Mouse (Mus musculus) brown adipose tissue, adult 24 weeks (tissue): Measurements from ENCODE around the gene Arih2. TPM values are rescaled to one million over a fixed set of nuclear protein-coding genes. Genes with fewer than 3 reads are reported as not detected.

ENCODE experiments used
- H3K27ac ChIP-seq: fragments of 200-500 bp; replicated peaks from 2 replicates; pipeline ENCODE4 v1.5.1; 2012; ENCODE audit warnings: low read depth, mild to moderate bottlenecking, low read length
- H3K4me1 ChIP-seq: fragments of 200-500 bp; 2 replicates; pipeline ENCODE4 v1.6.1; 2012; ENCODE audit warnings: low read length, mixed read lengths; ENCODE audit not compliant: control insufficient read depth, insufficient read depth, insufficient read length
- H3K4me3 ChIP-seq: fragments of 200-500 bp; 2 replicates; pipeline ENCODE4 v1.5.1; 2012; ENCODE audit warnings: low read depth, mild to moderate bottlenecking, low read length, moderate library complexity; ENCODE audit not compliant: insufficient read depth
- polyA plus RNA-seq: library from polyadenylated mRNA; stranded (reverse); fragments of >200 nt; gene quantifications from 2 replicates; pipeline ENCODE4 v1.2.4, GENCODE M21; 2012; ENCODE audit not compliant: missing spikeins, insufficient read depth, insufficient read length

Gene Arih2
- polyA plus RNA-seq, 1 experiment = 29.8 TPM

- H3K4me1 ChIP-seq = peaks cover 13% of the 10 kb centered on the region
- peak overlapping the region; percentile 78 for H3K27ac ChIP-seq
- peak overlapping the region; percentile 79 for H3K4me3 ChIP-seq
Measured at GRCm38 (mm10) chr9:108565881-108566814, 83.0 kb downstream of the Arih2 start.

GRCm38 (mm10) chr9:108564131-108564530, 85.1 kb downstream of the Arih2 start:
- Histone ChIP-seq H3K4me3 (no peak overlapping the region), H3K27ac (no peak overlapping the region), H3K4me1 (peaks cover 8% of the 10 kb centered on the region)

DNA sequence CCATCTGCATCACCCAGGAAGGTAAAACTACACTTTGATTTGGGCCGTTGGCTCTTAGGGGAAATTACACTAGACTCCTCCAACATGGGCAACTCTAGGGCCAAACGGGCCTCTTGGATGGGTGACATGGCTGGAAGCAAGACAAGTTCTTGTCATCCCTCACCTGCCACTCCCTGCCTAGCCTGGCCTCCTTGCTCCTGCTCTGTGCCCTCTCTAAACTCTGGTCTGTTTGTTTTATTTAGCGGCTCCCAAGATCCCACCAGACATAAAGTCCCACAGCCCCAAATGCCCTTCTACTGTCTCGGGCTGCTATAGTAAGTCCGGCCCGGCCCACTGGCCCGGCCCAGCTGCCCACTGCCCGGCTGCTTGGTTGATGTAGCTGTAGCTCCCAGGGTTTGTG, 85.5 kb downstream of the Arih2 start:
- no peak overlapping the region for H3K27ac ChIP-seq
- peaks cover 7% of the 10 kb centered on the region for H3K4me1 ChIP-seq
- H3K4me3 ChIP-seq = no peak overlapping the region

DNA sequence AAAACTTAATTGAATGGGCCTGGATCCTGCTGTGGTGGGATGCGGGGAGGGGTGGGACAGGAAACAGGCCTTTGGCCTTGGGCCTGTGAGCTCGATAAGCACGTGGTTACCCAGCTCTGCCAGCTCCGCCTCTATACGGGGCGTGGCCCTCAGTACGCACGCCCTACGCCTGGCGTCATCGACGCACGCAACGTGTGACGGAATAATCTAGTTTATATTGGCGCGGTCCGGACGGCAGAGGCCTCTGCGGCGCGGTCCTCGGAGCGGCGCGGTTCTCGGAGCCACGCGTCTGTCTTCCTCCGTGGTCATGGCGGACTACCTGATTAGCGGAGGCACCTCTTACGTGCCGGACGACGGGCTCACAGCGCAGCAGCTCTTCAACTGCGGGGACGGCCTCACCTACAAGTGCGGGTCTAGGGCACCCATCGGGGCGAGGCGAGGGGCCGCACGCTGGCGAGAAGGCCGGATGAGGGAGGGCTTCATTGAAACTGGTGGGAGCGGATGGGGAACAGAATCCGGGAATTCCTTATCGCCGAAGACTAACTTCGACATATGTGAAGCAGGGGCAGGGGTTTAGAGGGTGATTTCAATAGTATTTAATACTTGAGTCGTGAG, 88.9 kb downstream of the Arih2 start, which contains the start of gene Impdh2:
Gene Impdh2 (plus strand): TSS at position 60 of the 615 bp plus-strand sequence.
- Histone ChIP-seq H3K4me3 (peak within 1 kb of the TSS; percentile 58), H3K27ac (peak within 1 kb of the TSS; percentile 23), H3K4me1 (no peaks in the 10 kb centered on the region)

DNA sequence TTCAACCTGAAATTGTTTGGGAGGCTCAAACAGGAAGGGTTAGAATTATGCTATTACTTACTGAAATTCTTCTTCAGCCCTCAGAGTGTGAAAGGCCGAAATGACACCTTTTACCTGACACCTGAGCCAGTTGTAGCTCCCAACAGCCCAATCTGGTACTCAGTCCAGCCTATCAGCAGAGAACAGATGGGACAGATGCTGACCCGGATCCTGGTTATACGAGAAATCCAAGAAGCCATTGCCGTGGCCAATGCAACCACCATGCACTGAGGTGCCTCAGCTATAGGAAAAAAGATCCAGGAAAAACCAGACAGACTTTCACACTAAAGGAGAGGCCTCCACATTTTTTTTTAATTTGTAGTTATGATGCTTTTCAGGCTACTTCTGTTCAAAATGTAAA, 90.0 kb downstream of the Arih2 start:
- Histone ChIP-seq H3K27ac (no peak overlapping the region), H3K4me3 (no peak overlapping the region), H3K4me1 (no peaks in the 10 kb centered on the region)

Other genes with a start within 250 kb of the Arih2 start
- gene Ccdc36, start 220.9 kb downstream of the Arih2 start, polyA plus RNA-seq = not detected in 2 replicates
- not detected in 2 replicates for gene BC048562, start 212.9 kb downstream of the Arih2 start, polyA plus RNA-seq
- 8.2 and 11.6 TPM in 2 replicates for gene Ccdc71, start 188.9 kb downstream of the Arih2 start, polyA plus RNA-seq
- 4.4 and 6.9 TPM in 2 replicates for gene Klhdc8b, start 187.8 kb downstream of the Arih2 start, polyA plus RNA-seq
- 19.1 and 38.4 TPM in 2 replicates for gene Lamb2, start 169.7 kb downstream of the Arih2 start, polyA plus RNA-seq
- gene Usp19, start 158.8 kb downstream of the Arih2 start, polyA plus RNA-seq = 35.9 and 48.5 TPM in 2 replicates
- 85.0 and 107 TPM in 2 replicates for gene Qars, start 141.7 kb downstream of the Arih2 start, polyA plus RNA-seq
- gene Qrich1, start 132.6 kb downstream of the Arih2 start, polyA plus RNA-seq = 40.9 and 45.7 TPM in 2 replicates
- gene Impdh2, start 89.1 kb downstream of the Arih2 start, polyA plus RNA-seq = 18.9 and 21.5 TPM in 2 replicates
- 91.2 and 111 TPM in 2 replicates for gene Ndufaf3, start 82.0 kb downstream of the Arih2 start, polyA plus RNA-seq
- 57.1 and 58.3 TPM in 2 replicates for gene Dalrd3, start 79.5 kb downstream of the Arih2 start, polyA plus RNA-seq
- gene Wdr6, start 70.6 kb downstream of the Arih2 start, polyA plus RNA-seq = 14.6 TPM in 2 replicates
- 0.83 and 1.3 TPM in 2 replicates for gene P4htm, start 51.7 kb downstream of the Arih2 start, polyA plus RNA-seq
- 545 and 591 TPM in 2 replicates for gene Slc25a20, start 12.7 kb upstream of the Arih2 start, polyA plus RNA-seq
- 12.4 and 20.8 TPM in 2 replicates for gene Prkar2a, start 39.9 kb upstream of the Arih2 start, polyA plus RNA-seq
- gene Ip6k2, start 134.4 kb upstream of the Arih2 start, polyA plus RNA-seq = 14.0 and 16.2 TPM in 2 replicates
- 3.9 and 6.4 TPM in 2 replicates for gene Nckipsd, start 159.0 kb upstream of the Arih2 start, polyA plus RNA-seq
- not detected in 2 replicates for gene Celsr3, start 176.9 kb upstream of the Arih2 start, polyA plus RNA-seq
- gene Slc26a6, start 203.9 kb upstream of the Arih2 start, polyA plus RNA-seq = 4.4 and 7.5 TPM in 2 replicates